Mouse (Mus musculus) forebrain, postnatal 0 days (tissue): Measurements from ENCODE around the gene Trp53rka. TPM values are rescaled to one million over a fixed set of nuclear protein-coding genes. Genes with fewer than 3 reads are reported as not detected.

Experiments used
- ATAC-seq: fragments of 200-750 bp; cut with Nextera tagmentation; 2 replicates; pipeline ENCODE4 v1.8.0; 2017; ENCODE audit warnings: mild to moderate bottlenecking, moderate library complexity
- DNase-seq: peaks from one replicate; pipeline ENCODE4 v3.0.0-alpha.2; 2015
- H3K27ac ChIP-seq: fragments of 300-500 bp; sonication (generic); 2 replicates; pipeline ENCODE4 v1.5.1; 2014; ENCODE audit warnings: low read depth, mild to moderate bottlenecking, antibody characterized with exemption, low read length, moderate library complexity, mixed read lengths
- H3K27me3 ChIP-seq: fragments of 300-500 bp; sonication (generic); 2 replicates; pipeline ENCODE4 v1.6.1; 2014; ENCODE audit warnings: mild to moderate bottlenecking, low read length, mixed read lengths; ENCODE audit not compliant: insufficient read depth
- H3K36me3 ChIP-seq: fragments of 300-500 bp; sonication (generic); 2 replicates; pipeline ENCODE4 v1.6.1; 2014; ENCODE audit warnings: mild to moderate bottlenecking, moderate library complexity; ENCODE audit not compliant: insufficient read depth
- H3K4me1 ChIP-seq: fragments of 300-500 bp; sonication (generic); 2 replicates; pipeline ENCODE4 v1.6.1; 2014; ENCODE audit warnings: antibody characterized with exemption; ENCODE audit not compliant: insufficient read depth
- H3K4me2 ChIP-seq: fragments of 300-500 bp; sonication (generic); 2 replicates; pipeline ENCODE4 v1.6.1; 2014; ENCODE audit warnings: low read depth, mild to moderate bottlenecking, moderate library complexity
- H3K4me3 ChIP-seq: fragments of 300-500 bp; sonication (generic); 2 replicates; pipeline ENCODE4 v1.5.1; 2014; ENCODE audit warnings: low read depth, low read length, mixed read lengths
- H3K9ac ChIP-seq: fragments of 300-500 bp; sonication (generic); 2 replicates; pipeline ENCODE4 v1.6.1; 2014; ENCODE audit warnings: mild to moderate bottlenecking
- H3K9me3 ChIP-seq: fragments of 300-500 bp; sonication (generic); 2 replicates; pipeline ENCODE4 v1.6.1; 2016; ENCODE audit warnings: low read length
- CTCF ChIP-seq: sonication (generic); IDR thresholded peaks from 2 replicates; pipeline ENCODE4 v1.5.1; 2016; ENCODE audit warnings: antibody characterized with exemption, control low read depth, low read depth
- WGBS: fragments of 180-500 bp; shearing (Covaris S2); extraction: QIAGEN DNeasy Blood & Tissue Kit; methylation state at CpG from one replicate; pipeline ENCODE4 v1.1.7; 2014; 5-methylcytosine and 5-hydroxymethylcytosine counted together
- polyA plus RNA-seq: library from polyadenylated mRNA; unstranded; fragments of >200 nt; fragmentation: Nextera tagmentation; extraction: Ambion mirVana; gene quantifications from 2 replicates; pipeline ENCODE4 v1.2.1, GENCODE M21; 2015
- total RNA-seq: library from RNA; depleted of rRNA; stranded (reverse); fragments of >200 nt; gene quantifications from 2 replicates; pipeline ENCODE4 v1.2.3, GENCODE M21; 2014; rRNA removed

Gene Trp53rka
- total RNA-seq (44.0 and 54.6 TPM in 2 replicates), polyA plus RNA-seq (31.8 and 36.8 TPM in 2 replicates)

- no peaks in the 10 kb centered on the region for H3K9me3 ChIP-seq
- H3K27ac ChIP-seq: peak within 1 kb of the TSS; percentile 87
- DNase-seq (peak; percentile 90), ATAC-seq (peak; percentile 90)
- H3K4me3 ChIP-seq: peak within 1 kb of the TSS; percentile 61
- H3K27me3 ChIP-seq: no peaks in the 10 kb centered on the region
- H3K4me1 ChIP-seq: peaks cover 6% of the 10 kb centered on the region; the same call in 1 of the 2 replicates
- no peak for TF ChIP-seq CTCF
- H3K9ac ChIP-seq: peak within 1 kb of the TSS; percentile 73
- WGBS: 1% methylated on average over 76 of the region's 84 CpGs
- peak within 1 kb of the TSS; percentile 84 for H3K4me2 ChIP-seq
- H3K36me3 ChIP-seq: peaks cover 18% of the 10 kb centered on the region
Observed at GRCm38 (mm10) chr2:165492648-165493553, at the start of gene Trp53rka. Trp53rka (minus strand) TSS chr2:165493324.

GRCm38 (mm10) chr2:165540975-165541374, 47.9 kb upstream of the Trp53rka start:
- Histone ChIP-seq H3K27ac (no peak overlapping the region), H3K36me3 (no peaks in the 10 kb centered on the region), H3K4me3 (no peak overlapping the region), H3K9ac (no peak overlapping the region), H3K4me2 (no peak overlapping the region), H3K4me1 (no peaks in the 10 kb centered on the region), H3K27me3 (no peaks in the 10 kb centered on the region), H3K9me3 (no peaks in the 10 kb centered on the region)
- no peak for TF ChIP-seq CTCF
- DNase-seq (no peak), ATAC-seq (no peak)
- WGBS: 83% methylated on average over 3 of the region's 3 CpGs

- H3K36me3 ChIP-seq: no peaks in the 10 kb centered on the region
- H3K9ac ChIP-seq: no peak overlapping the region
- DNase-seq: no peak
- no peak overlapping the region for H3K4me3 ChIP-seq
- TF ChIP-seq CTCF: no peak
- no peak overlapping the region for H3K27ac ChIP-seq
- no peaks in the 10 kb centered on the region for H3K27me3 ChIP-seq
- ATAC-seq: no peak
- H3K4me1 ChIP-seq: no peaks in the 10 kb centered on the region
- WGBS: 73% methylated on average over 6 of the region's 6 CpGs
- H3K9me3 ChIP-seq: no peaks in the 10 kb centered on the region
- H3K4me2 ChIP-seq: no peak overlapping the region
Observed at GRCm38 (mm10) chr2:165533789-165534188, 40.7 kb upstream of the Trp53rka start.

- ATAC-seq (peak; percentile 85), DNase-seq (peak; percentile 88)
- no peak overlapping the region for H3K9ac ChIP-seq
- H3K9me3 ChIP-seq: no peaks in the 10 kb centered on the region
- 10% methylated on average over 8 of the region's 8 CpGs for WGBS
- H3K36me3 ChIP-seq: no peaks in the 10 kb centered on the region
- H3K27me3 ChIP-seq: no peaks in the 10 kb centered on the region
- no peaks in the 10 kb centered on the region for H3K4me1 ChIP-seq
- TF ChIP-seq CTCF: peak; percentile 99
- H3K27ac ChIP-seq: peak overlapping the region; percentile 22; the same call in 1 of the 2 replicates
- H3K4me2 ChIP-seq: no peak overlapping the region
- no peak overlapping the region for H3K4me3 ChIP-seq
Observed at GRCm38 (mm10) chr2:165529106-165529505, 36.0 kb upstream of the Trp53rka start.

- H3K27me3 ChIP-seq: no peaks in the 10 kb centered on the region
- 53% methylated on average over 4 of the region's 4 CpGs for WGBS
- no peaks in the 10 kb centered on the region for H3K36me3 ChIP-seq
- no peak for DNase-seq
- H3K9me3 ChIP-seq: no peaks in the 10 kb centered on the region
- no peak overlapping the region for H3K9ac ChIP-seq
- H3K4me2 ChIP-seq: no peak overlapping the region
- no peak overlapping the region for H3K4me3 ChIP-seq
- TF ChIP-seq CTCF: peak; percentile 45
- no peaks in the 10 kb centered on the region for H3K4me1 ChIP-seq
- ATAC-seq: no peak
- no peak overlapping the region for H3K27ac ChIP-seq
Observed at GRCm38 (mm10) chr2:165525609-165526008, 32.5 kb upstream of the Trp53rka start.

GRCm38 (mm10) chr2:165515178-165515728, 22.1 kb upstream of the Trp53rka start:
- Histone ChIP-seq H3K9ac (no peak overlapping the region), H3K27me3 (no peaks in the 10 kb centered on the region), H3K4me2 (no peak overlapping the region), H3K27ac (no peak overlapping the region), H3K4me1 (no peaks in the 10 kb centered on the region), H3K4me3 (no peak overlapping the region), H3K36me3 (no peaks in the 10 kb centered on the region), H3K9me3 (no peaks in the 10 kb centered on the region)
- TF ChIP-seq CTCF: no peak
- no peak for ATAC-seq
- 94% methylated on average over 20 of the region's 20 CpGs for WGBS
- DNase-seq: no peak

GRCm38 (mm10) chr2:165512870-165513600, 19.9 kb upstream of the Trp53rka start:
- H3K9ac ChIP-seq: no peak overlapping the region
- no peak overlapping the region for H3K4me3 ChIP-seq
- no peaks in the 10 kb centered on the region for H3K36me3 ChIP-seq
- H3K4me2 ChIP-seq: no peak overlapping the region
- peak; percentile 38 for ATAC-seq
- H3K9me3 ChIP-seq: no peaks in the 10 kb centered on the region
- H3K27ac ChIP-seq: no peak overlapping the region
- H3K4me1 ChIP-seq: no peaks in the 10 kb centered on the region
- no peak for DNase-seq
- 27% methylated on average over 11 of the region's 11 CpGs for WGBS
- TF ChIP-seq CTCF: no peak
- H3K27me3 ChIP-seq: no peaks in the 10 kb centered on the region
